ENCODE assay signal across 31 mouse cellular contexts in genomic region chrX:41387086-41387485, GRCm38 (mm10). TPM values are rescaled to one million over a fixed set of nuclear protein-coding genes. Genes with fewer than 3 reads are reported as not detected.
DNase-seq lines count a peak whose midpoint lies in the region; ATAC-seq and TF ChIP-seq lines count a peak whose summit lies in the region.
"Had no signal": no experiment of that assay in that cellular context is flagged by ENCODE, and none has a peak within 500 bp of the region (broad histone marks: within the 10 kb centered on the region; RNA-seq: fewer than 3 reads in every experiment).

No protein-coding gene starts in this region.

- no peak for TF ChIP-seq CTCF in forebrain, postnatal 0 days (IDR thresholded peaks at IDR 0.05; ENCODE audit: low read depth)
- TF ChIP-seq CTCF in brain, embryonic 14.5 days (IDR thresholded peaks at IDR 0.05; ENCODE audit: borderline replicate concordance, extremely low read depth, insufficient read depth, insufficient read length), result no peak

- 39% methylated on average over 7 of the region's 7 CpGs for WGBS in forebrain, postnatal 0 days
- 17% methylated on average over 7 of the region's 7 CpGs for WGBS in forebrain, embryonic 16.5 days

- H3K9me3 ChIP-seq in forebrain, postnatal 0 days (ENCODE audit: low read length), result no peaks in the 10 kb centered on the region
- H3K9me3 ChIP-seq in forebrain, embryonic 16.5 days (ENCODE audit: control insufficient read depth, low read length), result no peaks in the 10 kb centered on the region
- H3K9me3 ChIP-seq: embryonic facial prominence, embryonic 10.5 days; embryonic facial prominence, embryonic 15.5 days; forebrain, embryonic 13.5 days; heart, embryonic 12.5 days; limb, embryonic 13.5 days; lung, embryonic 15.5 days; midbrain, embryonic 12.5 days; neural tube, embryonic 12.5 days had no signal

- H3K27ac ChIP-seq in forebrain, postnatal 0 days (ENCODE audit: low read depth, low read length), result no peak overlapping the region
- H3K27ac ChIP-seq in forebrain, embryonic 16.5 days (ENCODE audit: low read length), result no peak overlapping the region
- H3K27ac ChIP-seq: embryonic facial prominence, embryonic 10.5 days; embryonic facial prominence, embryonic 15.5 days; forebrain, embryonic 13.5 days; heart, adult 2 months; left cerebral cortex, adult 2 months; limb, embryonic 13.5 days; lung, embryonic 15.5 days; midbrain, embryonic 12.5 days; neural tube, embryonic 12.5 days had no signal

- ATAC-seq in forebrain, postnatal 0 days, result peak; percentile 12; the same call in 1 of the 2 replicates
- no peak for ATAC-seq in forebrain, embryonic 16.5 days
- ATAC-seq: activated CD4-positive, CD25-positive, alpha-beta regulatory T cell, adult 4 months; CD4-positive, CD25-positive, alpha-beta regulatory T cell, adult 4 months; forebrain, embryonic 13.5 days; intestine, postnatal 0 days had no signal

- no peak for TF ChIP-seq POLR2A in brain, embryonic 14.5 days (IDR thresholded peaks at IDR 0.05; ENCODE audit: borderline replicate concordance, extremely low read depth, insufficient read depth, insufficient read length, poor library complexity, severe bottlenecking)

- H3K4me2 ChIP-seq in forebrain, postnatal 0 days (ENCODE audit: low read depth), result no peak overlapping the region
- H3K4me2 ChIP-seq in forebrain, embryonic 16.5 days (ENCODE audit: low read length), result no peak overlapping the region
- H3K4me2 ChIP-seq: embryonic facial prominence, embryonic 15.5 days; forebrain, embryonic 13.5 days; heart, embryonic 12.5 days; limb, embryonic 13.5 days; liver, embryonic 11.5 days; lung, embryonic 15.5 days; midbrain, embryonic 12.5 days; neural tube, embryonic 12.5 days had no signal

- H3K27me3 ChIP-seq in forebrain, postnatal 0 days (ENCODE audit: insufficient read depth, low read length), result no peaks in the 10 kb centered on the region
- no peaks in the 10 kb centered on the region for H3K27me3 ChIP-seq in forebrain, embryonic 16.5 days (replicated peaks; ENCODE audit: control insufficient read depth, insufficient read depth, low read length)
- H3K27me3 ChIP-seq: embryonic facial prominence, embryonic 15.5 days; forebrain, embryonic 13.5 days; heart, embryonic 12.5 days; limb, embryonic 13.5 days; lung, embryonic 15.5 days; midbrain, embryonic 12.5 days; neural tube, embryonic 12.5 days had no signal

- intact Hi-C loops in left cerebral cortex, postnatal 4 days (cut with DNase I), result no loop called here

- H3K36me3 ChIP-seq in forebrain, postnatal 0 days (ENCODE audit: insufficient read depth), result no peaks in the 10 kb centered on the region
- H3K36me3 ChIP-seq in forebrain, embryonic 16.5 days (ENCODE audit: control insufficient read depth, insufficient read depth), result no peaks in the 10 kb centered on the region
- H3K36me3 ChIP-seq: embryonic facial prominence, embryonic 10.5 days; embryonic facial prominence, embryonic 15.5 days; heart, embryonic 12.5 days; limb, embryonic 13.5 days; lung, embryonic 15.5 days; midbrain, embryonic 12.5 days; neural tube, embryonic 12.5 days had no signal

- DNase-seq in forebrain, postnatal 0 days, result peak; percentile 8
- peak; percentile 33 for DNase-seq in left cerebral cortex, postnatal 4 days
- no peak for DNase-seq in left cerebral cortex, adult 11 months (ENCODE audit: low spot score)
- peak; percentile 4 for DNase-seq in Muller cell, postnatal 12 days (ENCODE audit: inconsistent ontology term)
- peak; percentile 61 for DNase-seq in brain, embryonic 14.5 days (ENCODE audit: low read depth)
- no peak for DNase-seq in right cerebral cortex, adult 2 months (ENCODE audit: low spot score in 2 of 2)
- DNase-seq: adrenal gland, adult 2 months; adrenal gland, postnatal 36 days; cerebellum, adult 9-11 months; heart, adult 2 months; heart, postnatal 4 days; kidney, adult 9 months; kidney, postnatal 10 days; layer of hippocampus, adult 9-11 months; right cerebral cortex, postnatal 14 days; thymus, postnatal 4 days had no signal

- no peak overlapping the region for H3K4me3 ChIP-seq in forebrain, postnatal 0 days (ENCODE audit: low read depth, low read length)
- H3K4me3 ChIP-seq in forebrain, embryonic 16.5 days (replicated peaks; ENCODE audit: low read length), result no peak overlapping the region
- H3K4me3 ChIP-seq: embryonic facial prominence, embryonic 10.5 days; embryonic facial prominence, embryonic 15.5 days; forebrain, embryonic 13.5 days; heart, adult 2 months; heart, embryonic 12.5 days; left cerebral cortex, adult 2 months; limb, embryonic 13.5 days; lung, embryonic 15.5 days; midbrain, embryonic 12.5 days; myocyte; neural tube, embryonic 12.5 days had no signal

- H3K4me1 ChIP-seq in forebrain, postnatal 0 days (ENCODE audit: insufficient read depth), result no peaks in the 10 kb centered on the region
- H3K4me1 ChIP-seq in forebrain, embryonic 16.5 days (replicated peaks; ENCODE audit: control insufficient read depth, insufficient read depth, low read length), result no peaks in the 10 kb centered on the region; the same call in 1 of the 2 replicates
- H3K4me1 ChIP-seq: embryonic facial prominence, embryonic 10.5 days; embryonic facial prominence, embryonic 15.5 days; forebrain, embryonic 13.5 days; heart, embryonic 12.5 days; limb, embryonic 13.5 days; lung, embryonic 15.5 days; midbrain, embryonic 12.5 days; neural tube, embryonic 12.5 days had no signal

- no peak overlapping the region for H3K9ac ChIP-seq in forebrain, postnatal 0 days
- H3K9ac ChIP-seq in forebrain, embryonic 16.5 days (replicated peaks; ENCODE audit: low read depth, low read length), result no peak overlapping the region
- H3K9ac ChIP-seq: embryonic facial prominence, embryonic 15.5 days; forebrain, embryonic 13.5 days; heart, embryonic 12.5 days; limb, embryonic 13.5 days; lung, embryonic 15.5 days; midbrain, embryonic 12.5 days; neural tube, embryonic 12.5 days had no signal

RNA-seq across cellular contexts. Expression of gene Gria3, which starts 13.6 kb away (rescaled TPM):
- total RNA-seq in forebrain, postnatal 0 days (2014; rRNA removed), result 25.2 and 29.2 TPM in 2 replicates
- polyA plus RNA-seq in forebrain, postnatal 0 days (2015; fragmentation: Nextera tagmentation; extraction: Ambion mirVana), result 9.4 and 19.0 TPM in 2 replicates
- 18.6 and 20.4 TPM in 2 replicates for polyA plus RNA-seq in forebrain, embryonic 16.5 days (2015; fragmentation: Nextera tagmentation; extraction: Ambion mirVana)
- 10 to 100 TPM; 70.6 to 71.6 TPM for total RNA-seq in left cerebral cortex, postnatal 4 days (2021)
- polyA plus RNA-seq in brain, embryonic 14.5 days (2012; rRNA removed), result 13.6 and 19.7 TPM in 2 replicates
- polyA plus RNA-seq: activated CD4-positive, CD25-positive, alpha-beta regulatory T cell, adult 4 months; CD4-positive, CD25-positive, alpha-beta regulatory T cell, adult 4 months had no signal

Comparison
In these comparisons a context has a peak if more than half of its experiments do, and no peak if none do; other contexts are left out.
1. DNase-seq: peak in forebrain, postnatal 0 days (single experiment), left cerebral cortex, postnatal 4 days (single experiment), Muller cell, postnatal 12 days (single experiment) and brain, embryonic 14.5 days (single experiment); none in left cerebral cortex, adult 11 months (single experiment) and right cerebral cortex, adult 2 months (0 of 2).